Mouse (Mus musculus) brain, adult 10 weeks (tissue): ENCODE measurements around the gene Dlx6. TPM values are rescaled to one million over a fixed set of nuclear protein-coding genes. Genes with fewer than 3 reads are reported as not detected.

Source experiments
- polyA plus RNA-seq: library from polyadenylated mRNA; stranded (reverse); fragments of 350-450 nt; fragmentation: Illumina TruSeq; extraction: RNeasy Lipid Tissue Mini Kit (QIAGEN cat#74804); gene quantifications from one replicate; pipeline ENCODE4 v1.2.3, GENCODE M21; 2015; ENCODE audit warnings: low read depth, low replicate concordance

Gene Dlx6
- polyA plus RNA-seq, result 18.0 TPM

GRCm38 (mm10) chr6:6863160-6863870, at the start of gene Dlx6:
Gene Dlx6 (plus strand): TSS chr6:6863334.

DNA sequence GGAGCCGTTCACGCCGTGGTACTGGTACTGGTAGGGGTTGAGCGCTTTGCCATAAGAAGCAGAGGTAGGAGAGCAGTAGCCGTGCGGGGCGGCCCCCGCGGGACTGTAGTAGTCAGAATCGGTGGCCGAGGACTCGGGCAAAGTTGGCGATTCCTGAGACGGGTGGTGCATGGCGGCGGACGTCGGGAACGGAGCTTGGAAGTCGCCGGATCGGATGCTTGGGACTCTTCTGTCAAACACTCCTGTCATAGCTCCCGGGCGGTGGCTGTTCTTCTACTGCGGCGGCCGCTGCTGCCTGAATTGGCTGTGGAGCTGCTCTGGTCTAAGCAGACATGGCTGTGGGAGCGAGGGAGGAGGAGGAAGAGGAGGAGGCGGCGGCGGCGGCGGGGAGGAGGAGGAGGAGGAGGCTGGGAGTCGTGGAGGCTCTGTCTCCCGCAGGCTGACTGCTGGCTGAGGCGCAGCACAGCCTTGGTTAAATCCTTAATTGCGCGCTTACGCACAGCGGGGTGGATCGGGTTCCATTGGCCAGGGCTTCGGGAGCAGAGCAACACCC, 18.6 kb downstream of the Dlx6 start, which contains the start of gene Dlx5:
TSS of gene Dlx5 (minus strand) at position 448 of the 553 bp plus-strand sequence.

Other genes starting within 250 kb of the Dlx6 start
- 6.3 TPM for gene Dlx5, start 18.8 kb downstream of the Dlx6 start, polyA plus RNA-seq
- 11.1 TPM for gene Sdhaf3, start 92.7 kb downstream of the Dlx6 start, polyA plus RNA-seq